9 mouse cellular contexts compared by ENCODE assay signal in genomic region chr8:123333864-123334263, GRCm38 (mm10). TPM values are rescaled to one million over a fixed set of nuclear protein-coding genes. Genes with fewer than 3 reads are reported as not detected.
DNase-seq lines count a peak whose midpoint lies in the region; ATAC-seq and TF ChIP-seq lines count a peak whose summit lies in the region.
"Had no signal": no experiment of that assay in that cellular context is flagged by ENCODE, and none has a peak within 500 bp of the region (broad histone marks: within the 10 kb centered on the region; RNA-seq: fewer than 3 reads in every experiment).

No protein-coding gene starts in this region.

- 8% methylated on average over 7 of the region's 7 CpGs for WGBS in kidney, embryonic 16.5 days
- WGBS in embryonic facial prominence, embryonic 10.5 days = 4% methylated on average over 7 of the region's 7 CpGs
- 1% methylated on average over 7 of the region's 7 CpGs for WGBS in hindbrain, postnatal 0 days
- WGBS in neural tube, embryonic 13.5 days = 1% methylated on average over 7 of the region's 7 CpGs

- H3K4me1 ChIP-seq in kidney, embryonic 16.5 days (ENCODE audit: insufficient read depth, low read length) = peaks cover 16% of the 10 kb centered on the region
- H3K4me1 ChIP-seq in embryonic facial prominence, embryonic 10.5 days = peaks cover 34% of the 10 kb centered on the region
- H3K4me1 ChIP-seq in hindbrain, postnatal 0 days (ENCODE audit: insufficient read depth, low read length) = peaks cover 12% of the 10 kb centered on the region
- H3K4me1 ChIP-seq in neural tube, embryonic 13.5 days (replicated peaks) = peaks cover 36% of the 10 kb centered on the region

- H3K27ac ChIP-seq in kidney, embryonic 16.5 days (ENCODE audit: low read length) = no peak overlapping the region
- 0 out of 2 replicates have a peak overlapping the region, but pooled peaks have one; percentile 6 for H3K27ac ChIP-seq in embryonic facial prominence, embryonic 10.5 days (replicated peaks)
- peak overlapping the region; percentile 71 for H3K27ac ChIP-seq in hindbrain, postnatal 0 days
- H3K27ac ChIP-seq in neural tube, embryonic 13.5 days (replicated peaks) = peak overlapping the region; percentile 96

- H3K4me2 ChIP-seq in kidney, embryonic 16.5 days (replicated peaks; ENCODE audit: low read depth, low read length) = peak overlapping the region; percentile 20; the same call in 1 of the 2 replicates
- H3K4me2 ChIP-seq in hindbrain, postnatal 0 days (ENCODE audit: low read depth, low read length) = peak overlapping the region; percentile 67
- peak overlapping the region; percentile 63 for H3K4me2 ChIP-seq in neural tube, embryonic 13.5 days

- no peak overlapping the region for H3K9ac ChIP-seq in kidney, embryonic 16.5 days (replicated peaks; ENCODE audit: low read length)
- peak overlapping the region; percentile 85; the same call in 1 of the 2 replicates for H3K9ac ChIP-seq in hindbrain, postnatal 0 days (replicated peaks; ENCODE audit: low read length)
- peak overlapping the region; percentile 94 for H3K9ac ChIP-seq in neural tube, embryonic 13.5 days

- ATAC-seq in kidney, embryonic 16.5 days (ENCODE audit: low FRiP score, low TSS enrichment) = no peak
- ATAC-seq in hindbrain, postnatal 0 days = no peak
- no peak for ATAC-seq in neural tube, embryonic 13.5 days (ENCODE audit: low read depth)
- ATAC-seq: Patski had no signal

- no peak for TF ChIP-seq CTCF in hindbrain, postnatal 0 days (IDR thresholded peaks at IDR 0.05; ENCODE audit: low read depth)

- DNase-seq in kidney, adult 8-10 months = no peak
- DNase-seq in embryonic facial prominence, embryonic 10.5 days (ENCODE audit: low spot score) = no peak
- DNase-seq in hindbrain, postnatal 0 days (ENCODE audit: low spot score) = peak; percentile 32
- DNase-seq in gastrocnemius, adult 8-10 months (ENCODE audit: low spot score in 2 of 2) = no peak
- DNase-seq in embryo, embryonic 11 days = no peak
- no peak for DNase-seq in heart, adult 8-10 months (ENCODE audit: low spot score)

- H3K27me3 ChIP-seq in kidney, embryonic 16.5 days (ENCODE audit: insufficient read depth, low read length) = 0 out of 2 replicates have a peak, but pooled peaks cover 3% of the 10 kb centered on the region
- H3K27me3 ChIP-seq in embryonic facial prominence, embryonic 10.5 days (replicated peaks; ENCODE audit: low read depth, poor library complexity, severe bottlenecking) = peaks cover 33% of the 10 kb centered on the region
- H3K27me3 ChIP-seq in hindbrain, postnatal 0 days (ENCODE audit: insufficient read depth, low read length) = no peaks in the 10 kb centered on the region
- no peaks in the 10 kb centered on the region for H3K27me3 ChIP-seq in neural tube, embryonic 13.5 days
- H3K27me3 ChIP-seq: Patski had no signal

- H3K36me3 ChIP-seq in kidney, embryonic 16.5 days (ENCODE audit: insufficient read depth, low read length) = no peaks in the 10 kb centered on the region
- no peaks in the 10 kb centered on the region for H3K36me3 ChIP-seq in embryonic facial prominence, embryonic 10.5 days (replicated peaks)
- no peaks in the 10 kb centered on the region for H3K36me3 ChIP-seq in hindbrain, postnatal 0 days (ENCODE audit: insufficient read depth, low read length)
- no peaks in the 10 kb centered on the region for H3K36me3 ChIP-seq in neural tube, embryonic 13.5 days

- peak overlapping the region; percentile 9; the same call in 1 of the 2 replicates for H3K4me3 ChIP-seq in kidney, embryonic 16.5 days (ENCODE audit: low read length)
- peak overlapping the region; percentile 81 for H3K4me3 ChIP-seq in embryonic facial prominence, embryonic 10.5 days
- peak overlapping the region; percentile 76 for H3K4me3 ChIP-seq in hindbrain, postnatal 0 days (ENCODE audit: low read length)
- peak overlapping the region; percentile 85 for H3K4me3 ChIP-seq in neural tube, embryonic 13.5 days

- no peaks in the 10 kb centered on the region for H3K9me3 ChIP-seq in kidney, embryonic 16.5 days (ENCODE audit: low read length)
- no peaks in the 10 kb centered on the region for H3K9me3 ChIP-seq in embryonic facial prominence, embryonic 10.5 days
- no peaks in the 10 kb centered on the region for H3K9me3 ChIP-seq in hindbrain, postnatal 0 days (ENCODE audit: low read length)
- no peaks in the 10 kb centered on the region for H3K9me3 ChIP-seq in neural tube, embryonic 13.5 days

RNA-seq across cellular contexts. Expression of gene Spire2, which starts 1.4 kb away (rescaled TPM):
- polyA plus RNA-seq in kidney, embryonic 16.5 days (2015; fragmentation: Nextera tagmentation; extraction: Ambion mirVana) = 4.9 and 5.4 TPM in 2 replicates
- polyA plus RNA-seq in embryonic facial prominence, embryonic 10.5 days (2016; fragmentation: Nextera tagmentation; extraction: Ambion mirVana) = 4.3 and 5.8 TPM in 2 replicates
- total RNA-seq in hindbrain, postnatal 0 days (2014; rRNA removed) = 34.0 and 34.5 TPM in 2 replicates
- polyA plus RNA-seq in hindbrain, postnatal 0 days (2015; fragmentation: Nextera tagmentation; extraction: Ambion mirVana) = 24.7 and 25.4 TPM in 2 replicates
- 35.9 and 40.2 TPM in 2 replicates for polyA plus RNA-seq in neural tube, embryonic 13.5 days (2015; fragmentation: Nextera tagmentation; extraction: Ambion mirVana)
- total RNA-seq in gastrocnemius, adult 8-10 months (2022) = under 1 TPM in 3 of 4 experiments, not detected in 1; 0.16 to 0.22 (median 0.20) TPM
- total RNA-seq in heart, adult 8-10 months (2022) = under 1 TPM in 2 of 4 experiments, not detected in 2; 0.16 to 0.22 TPM

RNA-seq across cellular contexts. Expression of gene Fanca, which starts 15.5 kb away (rescaled TPM):
- 36.6 and 43.8 TPM in 2 replicates for polyA plus RNA-seq in kidney, embryonic 16.5 days (2015; fragmentation: Nextera tagmentation; extraction: Ambion mirVana)
- polyA plus RNA-seq in embryonic facial prominence, embryonic 10.5 days (2016; fragmentation: Nextera tagmentation; extraction: Ambion mirVana) = 49.4 and 52.3 TPM in 2 replicates
- 9.5 and 13.5 TPM in 2 replicates for total RNA-seq in hindbrain, postnatal 0 days (2014; rRNA removed)
- polyA plus RNA-seq in hindbrain, postnatal 0 days (2015; fragmentation: Nextera tagmentation; extraction: Ambion mirVana) = 5.8 TPM in 2 replicates
- polyA plus RNA-seq in neural tube, embryonic 13.5 days (2015; fragmentation: Nextera tagmentation; extraction: Ambion mirVana) = 9.3 and 11.0 TPM in 2 replicates
- not detected for total RNA-seq in gastrocnemius, adult 8-10 months (2022)
- total RNA-seq in heart, adult 8-10 months (2022) = 1 to 10 TPM; 5.3 to 7.8 (median 6.3) TPM

RNA-seq across cellular contexts. Expression of gene Tcf25, which starts 39.7 kb away (rescaled TPM):
- polyA plus RNA-seq in kidney, embryonic 16.5 days (2015; fragmentation: Nextera tagmentation; extraction: Ambion mirVana) = 168 and 175 TPM in 2 replicates
- 141 and 144 TPM in 2 replicates for polyA plus RNA-seq in embryonic facial prominence, embryonic 10.5 days (2016; fragmentation: Nextera tagmentation; extraction: Ambion mirVana)
- 540 and 551 TPM in 2 replicates for total RNA-seq in hindbrain, postnatal 0 days (2014; rRNA removed)
- polyA plus RNA-seq in hindbrain, postnatal 0 days (2015; fragmentation: Nextera tagmentation; extraction: Ambion mirVana) = 407 and 411 TPM in 2 replicates
- polyA plus RNA-seq in neural tube, embryonic 13.5 days (2015; fragmentation: Nextera tagmentation; extraction: Ambion mirVana) = 317 and 328 TPM in 2 replicates
- total RNA-seq in gastrocnemius, adult 8-10 months (2022) = 100 to 1,000 TPM; 125 to 155 (median 141) TPM
- total RNA-seq in heart, adult 8-10 months (2022) = 100 to 1,000 TPM; 135 to 187 (median 158) TPM

Comparison
In these comparisons a context has a peak if more than half of its experiments do, and no peak if none do; other contexts are left out.
1. H3K4me3 ChIP-seq: peak in every context shown above with its lines; median percentile 85 in neural tube, embryonic 13.5 days; 81 in embryonic facial prominence, embryonic 10.5 days; 76 in hindbrain, postnatal 0 days; 9 in kidney, embryonic 16.5 days.